Mouse (Mus musculus): ENCODE data around the gene Sgta. TPM values are rescaled to one million over a fixed set of nuclear protein-coding genes. Genes with fewer than 3 reads are reported as not detected.

Gene Sgta
- total and polyA plus RNA-seq, 2 experiments from 2014 or later: 236 to 325 TPM

DNA sequence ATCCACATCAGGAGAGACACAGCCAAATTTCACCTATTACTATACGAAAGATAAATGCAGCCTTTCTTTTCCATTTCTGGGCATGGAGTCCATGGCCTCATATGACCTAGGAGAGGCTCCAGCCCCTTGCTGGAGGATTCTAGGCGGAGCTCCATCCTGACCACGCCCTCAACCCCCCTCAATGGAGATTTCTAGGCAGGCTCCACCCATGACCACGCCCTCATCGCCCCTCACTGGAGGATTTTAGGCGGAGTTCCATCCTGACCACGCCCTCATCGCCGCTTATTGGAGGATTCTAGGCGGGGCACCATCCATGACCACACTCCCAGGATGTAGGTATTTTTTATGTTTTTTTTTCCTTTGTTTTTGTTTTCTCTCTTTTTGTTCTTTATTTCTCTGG, 41.7 kb downstream of the Sgta start:
- DNase-seq (ENCODE audit: low spot score): peak; percentile 76
- H3K4me1 ChIP-seq (ENCODE audit: insufficient read depth, low read length): peaks cover 7% of the 10 kb centered on the region; the same call in 1 of the 2 replicates
- TF ChIP-seq CTCF (IDR thresholded peaks at IDR 0.05): no peak
- H3K36me3 ChIP-seq (ENCODE audit: insufficient read depth, low read length): peaks cover 3% of the 10 kb centered on the region; the same call in 1 of the 2 replicates
- no peak overlapping the region for H3K4me2 ChIP-seq (ENCODE audit: low read depth, low read length, poor library complexity, severe bottlenecking)
- no peaks in the 10 kb centered on the region for H3K27me3 ChIP-seq (ENCODE audit: insufficient read depth, low read length)
- no peak overlapping the region for H3K27ac ChIP-seq (ENCODE audit: low read depth, low read length)
- H3K9me3 ChIP-seq (ENCODE audit: low read length): no peaks in the 10 kb centered on the region
- no peak for ATAC-seq (ENCODE audit: low FRiP score)
- no peak overlapping the region for H3K4me3 ChIP-seq (ENCODE audit: low read depth, low read length)
- H3K9ac ChIP-seq (replicated peaks; ENCODE audit: low read length, poor library complexity, severe bottlenecking): no peak overlapping the region
- WGBS: 41% methylated on average over 10 of the region's 10 CpGs

DNA sequence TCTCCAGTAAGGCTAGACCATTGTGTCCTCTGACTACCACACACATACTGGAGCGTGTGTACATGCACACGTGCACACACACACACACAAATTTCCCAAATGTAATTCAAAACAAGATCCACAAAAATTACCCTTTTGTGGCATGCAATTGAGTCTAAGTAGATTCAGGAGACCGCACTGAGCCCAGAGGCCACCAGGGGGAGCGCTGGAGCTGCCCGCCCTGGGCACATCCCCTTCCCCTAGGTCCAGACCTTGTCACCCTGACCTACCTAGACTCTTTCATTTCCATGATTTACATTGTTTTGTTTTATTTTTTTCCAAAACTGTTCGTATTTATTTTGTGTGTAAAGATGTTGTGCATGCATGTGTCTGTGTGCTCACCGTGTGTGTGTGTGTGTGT, 43.3 kb downstream of the Sgta start:
- Histone ChIP-seq H3K9ac (replicated peaks; ENCODE audit: low read length, poor library complexity, severe bottlenecking) (no peak overlapping the region), H3K27me3 (ENCODE audit: insufficient read depth, low read length) (no peaks in the 10 kb centered on the region), H3K4me1 (ENCODE audit: insufficient read depth, low read length) (peaks cover 4% of the 10 kb centered on the region; the same call in 1 of the 2 replicates), H3K4me3 (ENCODE audit: low read depth, low read length) (no peak overlapping the region), H3K9me3 (ENCODE audit: low read length) (no peaks in the 10 kb centered on the region), H3K36me3 (ENCODE audit: insufficient read depth, low read length) (peaks cover 3% of the 10 kb centered on the region; the same call in 1 of the 2 replicates), H3K27ac (ENCODE audit: low read depth, low read length) (no peak overlapping the region), H3K4me2 (ENCODE audit: low read depth, low read length, poor library complexity, severe bottlenecking) (no peak overlapping the region)
- ATAC-seq (ENCODE audit: low FRiP score) (no peak), DNase-seq (ENCODE audit: low spot score) (no peak)
- WGBS: 10% methylated on average over 7 of the region's 7 CpGs
- peak; percentile 76 for TF ChIP-seq CTCF (IDR thresholded peaks at IDR 0.05)

GRCm38 (mm10) chr10:81015666-81016065, 44.3 kb downstream of the Sgta start:
- WGBS: 97% methylated on average over 2 of the region's 2 CpGs
- no peaks in the 10 kb centered on the region for H3K27me3 ChIP-seq (ENCODE audit: insufficient read depth, low read length)
- H3K36me3 ChIP-seq (ENCODE audit: insufficient read depth, low read length): peaks cover 3% of the 10 kb centered on the region; the same call in 1 of the 2 replicates
- ATAC-seq (ENCODE audit: low FRiP score): no peak
- no peak for TF ChIP-seq CTCF (IDR thresholded peaks at IDR 0.05)
- DNase-seq (ENCODE audit: low spot score): no peak
- H3K9ac ChIP-seq (replicated peaks; ENCODE audit: low read length, poor library complexity, severe bottlenecking): no peak overlapping the region
- no peak overlapping the region for H3K4me2 ChIP-seq (ENCODE audit: low read depth, low read length, poor library complexity, severe bottlenecking)
- H3K4me1 ChIP-seq (ENCODE audit: insufficient read depth, low read length): peaks cover 4% of the 10 kb centered on the region; the same call in 1 of the 2 replicates
- no peak overlapping the region for H3K4me3 ChIP-seq (ENCODE audit: low read depth, low read length)
- no peaks in the 10 kb centered on the region for H3K9me3 ChIP-seq (ENCODE audit: low read length)
- no peak overlapping the region for H3K27ac ChIP-seq (ENCODE audit: low read depth, low read length)

DNA sequence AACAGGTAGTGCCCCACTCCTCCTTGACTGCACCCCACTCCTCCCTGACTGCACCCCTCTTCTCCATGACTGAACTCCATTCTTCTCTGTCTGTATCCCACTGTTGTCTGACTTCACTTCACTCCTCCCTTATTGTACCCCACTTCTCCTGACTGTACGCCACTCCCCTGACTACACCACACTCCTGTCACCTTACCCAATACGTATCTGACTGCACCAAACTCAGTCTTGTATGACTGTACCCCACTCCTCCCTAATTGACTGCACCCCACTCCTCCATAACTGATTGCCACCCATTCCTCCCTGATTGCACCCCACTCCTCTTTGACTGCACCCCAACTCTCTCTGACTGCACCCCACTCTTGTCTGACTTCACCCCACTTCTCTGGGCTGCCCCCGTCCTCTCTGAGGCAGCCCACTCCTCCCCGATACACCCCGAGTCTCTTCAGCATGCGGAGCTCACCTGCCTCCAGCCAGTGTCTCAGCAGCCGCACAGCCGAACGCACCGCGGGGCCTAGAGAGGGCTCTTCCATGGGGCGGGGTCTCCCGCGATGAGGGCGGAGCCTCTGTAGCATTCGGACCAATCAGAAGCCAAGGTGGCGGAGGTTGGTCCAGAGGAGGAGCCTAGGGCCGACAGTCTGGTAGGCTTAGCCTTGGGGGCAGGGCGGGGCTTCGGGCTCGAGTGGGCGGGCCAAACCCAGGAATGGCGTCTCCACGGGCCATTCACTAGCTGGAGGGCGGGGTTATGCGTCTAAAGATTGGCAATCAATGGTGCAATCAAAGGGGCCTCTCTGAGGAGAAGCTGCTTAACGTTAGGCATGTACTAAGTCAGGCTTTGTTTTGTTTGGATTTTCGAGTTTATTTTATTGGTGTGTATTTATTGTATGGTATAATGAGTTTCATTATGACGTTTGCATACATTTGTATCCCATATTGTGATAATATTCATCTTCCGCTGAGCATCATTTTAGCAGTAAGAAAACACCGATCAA, 45.3 kb downstream of the Sgta start, which contains the start of gene Gng7:
TSS of gene Gng7 (minus strand) at position 553 of the 992 bp plus-strand sequence.
- no peaks in the 10 kb centered on the region for H3K9me3 ChIP-seq (ENCODE audit: low read length)
- H3K27ac ChIP-seq (ENCODE audit: low read depth, low read length): no peak within 1 kb of the TSS

GRCm38 (mm10) chr10:81010851-81011250, 49.1 kb downstream of the Sgta start:
- Histone ChIP-seq H3K9ac (replicated peaks; ENCODE audit: low read length, poor library complexity, severe bottlenecking) (no peak overlapping the region), H3K27ac (ENCODE audit: low read depth, low read length) (no peak overlapping the region), H3K9me3 (ENCODE audit: low read length) (no peaks in the 10 kb centered on the region), H3K4me1 (ENCODE audit: insufficient read depth, low read length) (peaks cover 4% of the 10 kb centered on the region; the same call in 1 of the 2 replicates), H3K4me3 (ENCODE audit: low read depth, low read length) (no peak overlapping the region), H3K4me2 (ENCODE audit: low read depth, low read length, poor library complexity, severe bottlenecking) (no peak overlapping the region), H3K27me3 (ENCODE audit: insufficient read depth, low read length) (no peaks in the 10 kb centered on the region), H3K36me3 (ENCODE audit: insufficient read depth, low read length) (no peaks in the 10 kb centered on the region)
- WGBS: 53% methylated on average over 6 of the region's 6 CpGs
- no peak for TF ChIP-seq CTCF (IDR thresholded peaks at IDR 0.05)
- no peak for ATAC-seq (ENCODE audit: low FRiP score)
- peak; percentile 39 for DNase-seq (ENCODE audit: low spot score)

More for the DNA sequence above, 45.3 kb downstream of the Sgta start, which contains the start of gene Gng7:
- H3K4me2 ChIP-seq (ENCODE audit: low read depth, low read length, poor library complexity, severe bottlenecking): peak within 1 kb of the TSS; percentile 65
- WGBS: 7% methylated on average over 31 of the region's 31 CpGs
- H3K4me1 ChIP-seq (ENCODE audit: insufficient read depth, low read length): peaks cover 4% of the 10 kb centered on the region; the same call in 1 of the 2 replicates
- TF ChIP-seq CTCF (IDR thresholded peaks at IDR 0.05): no peak
- H3K4me3 ChIP-seq (ENCODE audit: low read depth, low read length): peak within 1 kb of the TSS; percentile 43
- peak within 1 kb of the TSS; percentile 57 for H3K9ac ChIP-seq (replicated peaks; ENCODE audit: low read length, poor library complexity, severe bottlenecking)
- ATAC-seq (ENCODE audit: low FRiP score) (peak; percentile 95), DNase-seq (ENCODE audit: low spot score) (peak; percentile 99)
- H3K36me3 ChIP-seq (ENCODE audit: insufficient read depth, low read length): peaks cover 2% of the 10 kb centered on the region; the same call in 1 of the 2 replicates
- no peaks in the 10 kb centered on the region for H3K27me3 ChIP-seq (ENCODE audit: insufficient read depth, low read length)

DNA sequence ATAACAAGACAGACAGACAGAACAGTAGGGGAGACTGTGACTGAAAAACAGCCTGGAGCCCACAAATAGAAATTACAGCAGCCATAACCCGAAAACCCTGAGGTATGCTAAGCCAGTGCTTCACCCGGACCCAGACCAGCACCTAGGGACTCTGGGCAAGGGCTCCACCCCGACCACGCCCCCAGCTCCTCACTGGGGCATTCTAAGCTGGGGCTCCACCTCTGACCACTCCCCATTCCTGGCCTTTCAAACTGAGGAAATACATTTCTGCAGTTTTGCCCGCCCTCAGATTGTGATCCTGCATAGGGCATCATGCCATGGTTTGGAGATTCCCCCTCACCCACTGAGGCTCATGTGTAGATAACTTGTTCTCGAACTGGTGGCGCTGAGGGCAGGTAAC, 52.7 kb downstream of the Sgta start:
- WGBS: 38% methylated on average over 7 of the region's 7 CpGs
- no peak for DNase-seq (ENCODE audit: low spot score)
- no peaks in the 10 kb centered on the region for H3K27me3 ChIP-seq (ENCODE audit: insufficient read depth, low read length)
- H3K9me3 ChIP-seq (ENCODE audit: low read length): no peaks in the 10 kb centered on the region
- no peak for ATAC-seq (ENCODE audit: low FRiP score)
- H3K4me1 ChIP-seq (ENCODE audit: insufficient read depth, low read length): no peaks in the 10 kb centered on the region
- no peaks in the 10 kb centered on the region for H3K36me3 ChIP-seq (ENCODE audit: insufficient read depth, low read length)
- no peak overlapping the region for H3K27ac ChIP-seq (ENCODE audit: low read depth, low read length)
- H3K4me3 ChIP-seq (ENCODE audit: low read depth, low read length): no peak overlapping the region
- H3K4me2 ChIP-seq (ENCODE audit: low read depth, low read length, poor library complexity, severe bottlenecking): no peak overlapping the region
- no peak for TF ChIP-seq CTCF (IDR thresholded peaks at IDR 0.05)
- no peak overlapping the region for H3K9ac ChIP-seq (replicated peaks; ENCODE audit: low read length, poor library complexity, severe bottlenecking)

All from midbrain, postnatal 0 days (tissue).